Comparison of ENCODE assay signal across 27 mouse cellular contexts in the genomic region with DNA sequence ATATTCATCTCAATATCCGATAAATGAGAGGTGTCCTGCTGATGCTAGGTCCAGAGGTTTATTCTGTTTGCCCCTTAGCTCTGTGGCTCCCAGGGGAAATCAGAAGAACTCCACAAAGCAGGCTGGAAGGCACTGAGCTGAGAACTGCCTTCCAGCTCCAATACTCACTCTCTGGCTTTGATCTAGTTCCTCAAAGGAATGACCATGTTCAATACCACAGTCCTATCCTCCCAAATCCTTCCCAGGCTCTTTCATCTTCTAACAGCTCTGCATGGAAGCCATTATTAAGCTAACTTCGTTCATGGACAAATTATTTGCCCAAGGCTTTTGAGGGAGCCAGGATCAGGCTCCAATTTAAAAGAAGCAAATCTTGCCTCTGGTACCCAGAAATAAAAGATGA. TPM values are rescaled to one million over a fixed set of nuclear protein-coding genes. Genes with fewer than 3 reads are reported as not detected.
DNase-seq lines count a peak whose midpoint lies in the region; ATAC-seq lines count a peak whose summit lies in the region.
"Had no signal": no experiment of that assay in that cellular context is flagged by ENCODE, and none has a peak within 500 bp of the region (broad histone marks: within the 10 kb centered on the region; RNA-seq: fewer than 3 reads in every experiment).

No protein-coding gene starts in this region.

- H3K27me3 ChIP-seq in forebrain, embryonic 10.5 days (ENCODE audit: poor library complexity, severe bottlenecking) = no peaks in the 10 kb centered on the region
- no peaks in the 10 kb centered on the region for H3K27me3 ChIP-seq in forebrain, embryonic 11.5 days (ENCODE audit: control insufficient read depth, insufficient read depth, low read length)
- no peaks in the 10 kb centered on the region for H3K27me3 ChIP-seq in midbrain, embryonic 10.5 days (ENCODE audit: low read depth, poor library complexity, severe bottlenecking)
- H3K27me3 ChIP-seq in midbrain, embryonic 11.5 days (ENCODE audit: control insufficient read depth, insufficient read depth, low read length) = no peaks in the 10 kb centered on the region
- no peaks in the 10 kb centered on the region for H3K27me3 ChIP-seq in forebrain, embryonic 15.5 days
- H3K27me3 ChIP-seq in midbrain, embryonic 16.5 days (ENCODE audit: control insufficient read depth, insufficient read depth, low read depth, low read length) = no peaks in the 10 kb centered on the region
- H3K27me3 ChIP-seq: CH12.LX; heart, embryonic 12.5 days; heart, embryonic 15.5 days; Patski had no signal

- no peak overlapping the region for H3K4me2 ChIP-seq in forebrain, embryonic 11.5 days (ENCODE audit: low read depth, low read length, severe bottlenecking)
- no peak overlapping the region for H3K4me2 ChIP-seq in midbrain, embryonic 11.5 days
- H3K4me2 ChIP-seq in forebrain, embryonic 15.5 days (replicated peaks) = no peak overlapping the region
- no peak overlapping the region for H3K4me2 ChIP-seq in midbrain, embryonic 16.5 days (ENCODE audit: low read length)
- H3K4me2 ChIP-seq: heart, embryonic 12.5 days; heart, embryonic 15.5 days; hindbrain, embryonic 14.5 days had no signal

- H3K36me3 ChIP-seq in forebrain, embryonic 10.5 days (replicated peaks) = no peaks in the 10 kb centered on the region
- no peaks in the 10 kb centered on the region for H3K36me3 ChIP-seq in forebrain, embryonic 11.5 days (ENCODE audit: control insufficient read depth, insufficient read depth, low read length)
- H3K36me3 ChIP-seq in midbrain, embryonic 10.5 days = no peaks in the 10 kb centered on the region
- no peaks in the 10 kb centered on the region for H3K36me3 ChIP-seq in midbrain, embryonic 11.5 days (ENCODE audit: control insufficient read depth, insufficient read depth, low read length)
- H3K36me3 ChIP-seq in forebrain, embryonic 15.5 days = no peaks in the 10 kb centered on the region
- no peaks in the 10 kb centered on the region for H3K36me3 ChIP-seq in midbrain, embryonic 16.5 days (ENCODE audit: control insufficient read depth, insufficient read depth, low read length)
- H3K36me3 ChIP-seq: G1E; heart, embryonic 12.5 days; heart, embryonic 15.5 days had no signal

- WGBS in forebrain, embryonic 10.5 days = 38% methylated on average over 2 of the region's 2 CpGs
- WGBS in forebrain, embryonic 11.5 days = 33% methylated on average over 2 of the region's 2 CpGs
- 58% methylated on average over 2 of the region's 2 CpGs for WGBS in midbrain, embryonic 10.5 days
- 34% methylated on average over 2 of the region's 2 CpGs for WGBS in midbrain, embryonic 11.5 days
- 30% methylated on average over 2 of the region's 2 CpGs for WGBS in forebrain, embryonic 15.5 days
- 20% methylated on average over 2 of the region's 2 CpGs for WGBS in midbrain, embryonic 16.5 days

- peaks cover 30% of the 10 kb centered on the region for H3K4me1 ChIP-seq in forebrain, embryonic 10.5 days
- H3K4me1 ChIP-seq in forebrain, embryonic 11.5 days (replicated peaks; ENCODE audit: control insufficient read depth, insufficient read depth, low read length) = 0 out of 2 replicates have a peak, but pooled peaks cover 7% of the 10 kb centered on the region
- H3K4me1 ChIP-seq in midbrain, embryonic 10.5 days = peaks cover 23% of the 10 kb centered on the region
- no peaks in the 10 kb centered on the region for H3K4me1 ChIP-seq in midbrain, embryonic 11.5 days (ENCODE audit: control insufficient read depth, insufficient read depth, low read length)
- peaks cover 16% of the 10 kb centered on the region for H3K4me1 ChIP-seq in forebrain, embryonic 15.5 days
- H3K4me1 ChIP-seq in midbrain, embryonic 16.5 days (ENCODE audit: control insufficient read depth, insufficient read depth, low read length) = peaks cover 8% of the 10 kb centered on the region

- H3K27ac ChIP-seq in forebrain, embryonic 10.5 days = 0 out of 2 replicates have a peak overlapping the region, but pooled peaks have one; percentile 58
- no peak overlapping the region for H3K27ac ChIP-seq in forebrain, embryonic 11.5 days (ENCODE audit: low read depth, low read length)
- H3K27ac ChIP-seq in midbrain, embryonic 10.5 days (replicated peaks) = peak overlapping the region; percentile 23; the same call in 1 of the 2 replicates
- H3K27ac ChIP-seq in midbrain, embryonic 11.5 days (ENCODE audit: low read depth, low read length) = no peak overlapping the region
- H3K27ac ChIP-seq in forebrain, embryonic 15.5 days (replicated peaks) = peak overlapping the region; percentile 64
- peak overlapping the region; percentile 52 for H3K27ac ChIP-seq in midbrain, embryonic 16.5 days (ENCODE audit: low read length)
- H3K27ac ChIP-seq: heart, embryonic 15.5 days; hindbrain, embryonic 14.5 days; hindbrain, postnatal 0 days had no signal

- H3K9ac ChIP-seq in forebrain, embryonic 11.5 days (ENCODE audit: low read length) = no peak overlapping the region
- H3K9ac ChIP-seq in midbrain, embryonic 11.5 days (ENCODE audit: low read length) = no peak overlapping the region
- H3K9ac ChIP-seq in forebrain, embryonic 15.5 days (replicated peaks) = no peak overlapping the region
- H3K9ac ChIP-seq in midbrain, embryonic 16.5 days (ENCODE audit: low read depth, low read length) = no peak overlapping the region
- H3K9ac ChIP-seq: heart, embryonic 12.5 days; heart, embryonic 15.5 days; hindbrain, embryonic 14.5 days had no signal

- no peaks in the 10 kb centered on the region for H3K9me3 ChIP-seq in forebrain, embryonic 10.5 days
- no peaks in the 10 kb centered on the region for H3K9me3 ChIP-seq in forebrain, embryonic 11.5 days (ENCODE audit: control insufficient read depth, low read length)
- H3K9me3 ChIP-seq in midbrain, embryonic 10.5 days (replicated peaks) = no peaks in the 10 kb centered on the region
- no peaks in the 10 kb centered on the region for H3K9me3 ChIP-seq in midbrain, embryonic 11.5 days (ENCODE audit: control insufficient read depth, low read length)
- no peaks in the 10 kb centered on the region for H3K9me3 ChIP-seq in forebrain, embryonic 15.5 days
- no peaks in the 10 kb centered on the region for H3K9me3 ChIP-seq in midbrain, embryonic 16.5 days (replicated peaks; ENCODE audit: control insufficient read depth, low read length, poor library complexity, severe bottlenecking)
- H3K9me3 ChIP-seq: G1E; heart, embryonic 12.5 days; heart, embryonic 15.5 days had no signal

- no peak for DNase-seq in forebrain, embryonic 10.5 days (ENCODE audit: extremely low spot score, low spot score)
- no peak for DNase-seq in forebrain, embryonic 11.5 days (ENCODE audit: low spot score)
- DNase-seq in midbrain, embryonic 10.5 days (ENCODE audit: low spot score) = no peak
- DNase-seq in midbrain, embryonic 11.5 days (ENCODE audit: low spot score, missing footprints) = no peak
- no peak for DNase-seq in urinary bladder, postnatal 36 days (ENCODE audit: low spot score in 2 of 2)
- DNase-seq in cerebellum, postnatal 10 days = no peak
- DNase-seq: adrenal gland, adult 8-10 months; adrenal gland, postnatal 25 days; B cell, adult 2 months; cerebellum, adult 18-20 months; cerebellum, adult 9-10 months; cerebellum, postnatal 25 days; gastrocnemius, postnatal 25 days; heart, adult 18-20 months; heart, postnatal 10 days; heart, postnatal 4 days; kidney, adult 18-20 months had no signal

- no peak for ATAC-seq in forebrain, embryonic 11.5 days (replicated peaks; ENCODE audit: low FRiP score)
- ATAC-seq in midbrain, embryonic 11.5 days (ENCODE audit: low FRiP score) = no peak
- ATAC-seq in forebrain, embryonic 15.5 days (replicated peaks) = no peak
- peak; percentile 78 for ATAC-seq in midbrain, embryonic 16.5 days
- ATAC-seq: inflammation-experienced regulatory T-cells, adult 6 months had no signal

- H3K4me3 ChIP-seq in forebrain, embryonic 10.5 days = no peak overlapping the region
- no peak overlapping the region for H3K4me3 ChIP-seq in forebrain, embryonic 11.5 days (ENCODE audit: low read depth, low read length)
- H3K4me3 ChIP-seq in midbrain, embryonic 10.5 days = no peak overlapping the region
- no peak overlapping the region for H3K4me3 ChIP-seq in midbrain, embryonic 11.5 days (ENCODE audit: low read depth, low read length)
- no peak overlapping the region for H3K4me3 ChIP-seq in forebrain, embryonic 15.5 days
- H3K4me3 ChIP-seq in midbrain, embryonic 16.5 days (ENCODE audit: low read depth, low read length) = no peak overlapping the region
- H3K4me3 ChIP-seq: heart, embryonic 12.5 days; heart, embryonic 15.5 days had no signal

RNA-seq across cellular contexts. Expression of a gene that starts 22.2 kb away (rescaled TPM):
- polyA plus RNA-seq in forebrain, embryonic 10.5 days (2016; fragmentation: Nextera tagmentation; extraction: Ambion mirVana) = 0.31 and 0.33 TPM in 2 replicates
- polyA plus RNA-seq in forebrain, embryonic 11.5 days (2014; fragmentation: Nextera tagmentation; extraction: Ambion mirVana) = 0.69 and 0.83 TPM in 2 replicates
- 0.29 and 0.44 TPM in 2 replicates for polyA plus RNA-seq in midbrain, embryonic 10.5 days (2016; fragmentation: Nextera tagmentation; extraction: Ambion mirVana)
- polyA plus RNA-seq in midbrain, embryonic 11.5 days (2014; fragmentation: Nextera tagmentation; extraction: Ambion mirVana) = 0.29 and 0.58 TPM in 2 replicates
- 0.87 and 1.4 TPM in 2 replicates for polyA plus RNA-seq in forebrain, embryonic 15.5 days (2015; fragmentation: Nextera tagmentation; extraction: Ambion mirVana)
- 1.3 and 1.4 TPM in 2 replicates for polyA plus RNA-seq in midbrain, embryonic 16.5 days (2015; fragmentation: Nextera tagmentation; extraction: Ambion mirVana)
- polyA plus RNA-seq: G1E; inflammation-experienced regulatory T-cells, adult 6 months had no signal

Comparison
In these comparisons a context has a peak if more than half of its experiments do, and no peak if none do; other contexts are left out.
1. H3K27ac ChIP-seq: peak in forebrain, embryonic 10.5 days (single experiment), midbrain, embryonic 10.5 days (single experiment), forebrain, embryonic 15.5 days (single experiment) and midbrain, embryonic 16.5 days (single experiment); none in forebrain, embryonic 11.5 days (single experiment) and midbrain, embryonic 11.5 days (single experiment).